Mouse (Mus musculus) left cerebral cortex, postnatal 25 days (tissue): ENCODE results near the gene Zfp287. TPM values are rescaled to one million over a fixed set of nuclear protein-coding genes. Genes with fewer than 3 reads are reported as not detected.

Experiments used
- total RNA-seq, 2 experiments: library from RNA; stranded (reverse); gene quantifications; 2 replicates each; pipeline ENCODE4 v1.2.3; 2021

The Zfp287 gene
- total RNA-seq, 2 experiments from 2014 or later: 16.5 to 16.6 TPM

Other genes with a start within 250 kb of the Zfp287 start
- 10 to 100 TPM; 41.4 to 44.3 TPM for gene Cenpv, start 192.6 kb downstream of the Zfp287 start, total RNA-seq
- gene Ubb, start 180.7 kb downstream of the Zfp287 start, total RNA-seq: 1,000 to 10,000 TPM; 1,728 to 1,830 TPM
- gene Trpv2, start 157.4 kb downstream of the Zfp287 start, total RNA-seq: 10 to 100 TPM; 16.6 to 18.7 TPM
- gene Lrrc75a, start 83.4 kb downstream of the Zfp287 start, total RNA-seq: 10 to 100 TPM; 18.0 to 20.0 TPM
- 10 to 100 TPM; 18.4 to 20.2 TPM for gene Mmgt2, start 83.2 kb downstream of the Zfp287 start, total RNA-seq
- not detected for gene Gm10428, start 21.2 kb upstream of the Zfp287 start, total RNA-seq
- gene Zfp286, start 57.6 kb upstream of the Zfp287 start, total RNA-seq: 10 to 100 TPM; 21.1 to 22.5 TPM
- gene Trim16, start 88.3 kb upstream of the Zfp287 start, total RNA-seq: 1 to 10 TPM; 2.0 to 3.2 TPM
- gene Fbxw10, start 115.2 kb upstream of the Zfp287 start, total RNA-seq: under 1 TPM; 0.39 to 0.57 TPM
- gene Tvp23b, start 147.6 kb upstream of the Zfp287 start, total RNA-seq: 10 to 100 TPM; 28.3 to 31.0 TPM
- gene Cdrt4, start 219.3 kb upstream of the Zfp287 start, total RNA-seq: not detected